Mouse (Mus musculus) adrenal gland, postnatal 14 days (tissue): Measurements from ENCODE around the gene Igsf3. TPM values are rescaled to one million over a fixed set of nuclear protein-coding genes. Genes with fewer than 3 reads are reported as not detected.

ENCODE experiments used
- DNase-seq: peaks from one replicate; pipeline ENCODE4 v3.0.0; 2021; ENCODE audit warnings: mixed read lengths
- total RNA-seq: library from RNA; stranded (reverse); gene quantifications from 2 replicates; pipeline ENCODE4 v1.2.3, GENCODE M21; 2021

Igsf3 gene
- total RNA-seq, 1 experiment from 2014 or later, result 5.1 TPM

GRCm38 (mm10) chr3:101502086-101502760 is 125.3 kb downstream of the Igsf3 start:
- no peak for DNase-seq

- DNase-seq, result peak; percentile 94
These were observed 129.3 kb downstream of the Igsf3 start for GRCm38 (mm10) chr3:101506179-101506578.

GRCm38 (mm10) chr3:101506970-101507702 is 130.3 kb downstream of the Igsf3 start:
- peak; percentile 83 for DNase-seq

DNA sequence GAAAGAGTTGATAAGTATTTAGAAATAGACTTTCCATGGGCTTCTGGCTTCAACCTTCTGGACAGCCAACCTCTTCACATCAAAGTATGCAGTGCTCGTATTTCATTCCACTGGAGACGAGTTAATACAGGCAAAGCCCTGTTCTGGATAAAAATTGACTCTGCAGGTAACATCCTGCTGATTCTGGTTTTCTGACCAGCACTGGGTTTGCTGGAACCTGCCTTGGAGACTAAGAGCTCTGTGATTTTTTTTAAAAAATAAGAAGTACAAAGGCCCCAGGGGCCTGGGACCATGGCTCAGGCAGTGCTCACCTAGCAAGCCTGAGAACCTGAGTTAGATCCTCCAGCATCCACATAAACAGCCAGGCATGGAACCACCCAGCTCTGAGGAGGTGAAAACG is 130.9 kb downstream of the Igsf3 start:
- no peak for DNase-seq

DNA sequence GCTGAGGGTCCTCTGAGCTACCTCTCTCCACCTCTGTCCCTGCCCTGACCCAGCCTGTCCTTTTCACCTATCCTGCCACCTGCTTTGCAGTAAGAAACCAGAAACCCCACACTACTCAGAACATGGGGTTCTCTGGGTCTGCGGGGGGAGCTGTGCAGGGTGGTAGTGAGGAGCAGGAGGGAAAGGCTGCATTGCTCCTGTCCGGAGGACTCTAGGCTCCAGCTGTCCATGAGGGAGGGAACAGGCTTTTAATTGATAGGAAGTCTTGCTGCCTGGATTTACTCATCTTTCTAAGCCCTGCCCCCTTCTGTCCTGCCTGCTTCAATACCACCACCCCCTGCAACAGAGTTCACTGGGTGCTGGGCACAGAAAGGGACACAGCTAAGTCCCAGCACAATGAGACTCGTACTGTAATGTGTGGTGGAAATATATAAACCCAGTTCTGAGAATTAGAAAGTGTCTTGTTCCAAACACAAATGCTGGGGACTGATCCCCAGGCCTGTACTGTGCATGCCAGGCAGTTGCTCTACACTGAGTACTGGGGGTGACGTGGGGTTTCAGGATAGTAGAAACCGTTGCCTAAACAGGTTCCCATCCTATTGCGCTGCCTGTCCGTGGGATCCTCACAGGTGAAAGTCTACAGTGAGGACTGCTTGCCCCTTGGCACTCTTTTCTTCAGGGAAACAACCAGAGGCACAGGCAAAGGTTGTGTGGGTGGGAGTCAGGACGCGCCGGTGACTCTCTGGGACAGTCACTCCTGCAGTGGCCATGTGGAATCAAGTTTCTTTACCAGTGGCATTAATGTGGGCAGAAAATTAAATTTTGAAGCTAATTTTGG is 133.0 kb downstream of the Igsf3 start:
- DNase-seq, result peak; percentile 25

DNA sequence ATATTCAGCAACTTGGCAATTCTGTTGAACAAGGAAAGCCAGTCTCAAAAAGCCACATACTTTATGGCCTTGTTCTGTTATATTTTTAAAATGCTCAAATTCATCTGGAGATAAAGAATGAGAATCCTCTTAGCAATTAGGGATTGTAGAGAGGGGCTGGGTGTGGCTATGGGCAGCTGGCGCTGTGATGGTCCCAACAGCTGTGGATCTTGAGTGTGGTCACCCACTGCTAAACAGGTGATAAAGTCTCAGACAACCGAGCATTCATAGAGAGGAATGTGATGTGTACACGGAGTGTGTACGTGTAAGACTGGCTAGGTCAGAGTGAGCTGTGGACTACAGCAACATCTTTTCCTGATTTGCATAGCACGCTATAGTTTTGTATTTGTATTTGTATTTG is 133.7 kb downstream of the Igsf3 start:
- no peak for DNase-seq

Other genes with a start within 250 kb of the Igsf3 start
- 1.3 and 16.9 TPM in 2 replicates for gene Cd2, start 89.1 kb upstream of the Igsf3 start, total RNA-seq
- 548 and 554 TPM in 2 replicates for gene Atp1a1, start 227.6 kb downstream of the Igsf3 start, total RNA-seq